ENCODE assay signal across 14 mouse cellular contexts in the genomic region with DNA sequence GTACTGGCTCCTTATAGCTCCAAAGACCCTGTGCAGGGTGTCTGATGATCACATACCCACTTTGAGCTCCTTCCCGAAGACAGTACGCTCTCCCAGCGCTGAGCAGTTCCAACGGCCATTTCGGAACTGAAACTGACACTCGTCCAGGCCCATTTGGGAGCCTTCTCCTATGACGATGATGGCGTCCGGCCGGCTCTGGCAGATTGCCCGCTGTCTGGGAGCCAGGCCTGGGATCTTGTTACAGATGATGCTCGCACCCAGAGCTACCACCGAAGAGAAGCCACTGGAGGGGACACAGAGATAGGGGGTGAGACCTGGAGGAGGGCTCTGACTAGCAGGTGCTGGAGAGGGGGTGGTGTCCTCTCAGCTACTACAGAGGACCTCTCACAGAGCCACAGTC. TPM values are rescaled to one million over a fixed set of nuclear protein-coding genes. Genes with fewer than 3 reads are reported as not detected.
DNase-seq lines count a peak whose midpoint lies in the region; ATAC-seq and TF ChIP-seq lines count a peak whose summit lies in the region.
"Had no signal": no experiment of that assay in that cellular context is flagged by ENCODE, and none has a peak within 500 bp of the region (broad histone marks: within the 10 kb centered on the region; RNA-seq: fewer than 3 reads in every experiment).

No protein-coding gene starts in this region.

- no peak overlapping the region for H3K27ac ChIP-seq in testis, adult 2 months (ENCODE audit: control insufficient read depth, insufficient read depth, low read depth, low read length)
- H3K27ac ChIP-seq in hindbrain, postnatal 0 days: no peak overlapping the region
- H3K27ac ChIP-seq: heart, embryonic 13.5 days; kidney, embryonic 15.5 days had no signal

- peak overlapping the region; percentile 97 for H3K4me2 ChIP-seq in hindbrain, postnatal 0 days (ENCODE audit: low read depth, low read length)
- H3K4me2 ChIP-seq: liver, embryonic 11.5 days had no signal

- H3K4me1 ChIP-seq in testis, adult 2 months (ENCODE audit: control insufficient read depth, insufficient read depth, low read length): peaks cover 22% of the 10 kb centered on the region
- peaks cover 7% of the 10 kb centered on the region; the same call in 1 of the 2 replicates for H3K4me1 ChIP-seq in hindbrain, postnatal 0 days (ENCODE audit: insufficient read depth, low read length)

- peak overlapping the region; percentile 19 for H3K4me3 ChIP-seq in testis, adult 2 months (ENCODE audit: control insufficient read depth, low read depth, low read length)
- H3K4me3 ChIP-seq in hindbrain, postnatal 0 days (ENCODE audit: low read length): no peak overlapping the region
- H3K4me3 ChIP-seq: erythroblast, embryonic 14.5 days; megakaryocyte, embryonic 14.5 days had no signal

- H3K27me3 ChIP-seq in testis, adult 2 months (ENCODE audit: control insufficient read depth, insufficient read depth, low read length): no peaks in the 10 kb centered on the region; the same call in 1 of the 2 replicates
- peaks cover 12% of the 10 kb centered on the region for H3K27me3 ChIP-seq in hindbrain, postnatal 0 days (ENCODE audit: insufficient read depth, low read length)
- H3K27me3 ChIP-seq: Patski had no signal

- H3K9ac ChIP-seq in hindbrain, postnatal 0 days (replicated peaks; ENCODE audit: low read length): no peak overlapping the region
- H3K9ac ChIP-seq: heart, embryonic 13.5 days; kidney, embryonic 15.5 days had no signal

- peak; percentile 91 for DNase-seq in heart, adult 11 months
- DNase-seq in heart, adult 18-20 months: no peak
- DNase-seq in testis, postnatal 14 days (ENCODE audit: low spot score): no peak
- DNase-seq in hindbrain, postnatal 0 days (ENCODE audit: low spot score): peak; percentile 24
- no peak for DNase-seq in B cell, adult 2 months
- no peak for DNase-seq in thymus, postnatal 10 days (ENCODE audit: low spot score in 2 of 2)
- no peak for DNase-seq in adrenal gland, postnatal 4 days (ENCODE audit: low spot score in 2 of 2)

- no peak for TF ChIP-seq POLR2A in testis, adult 2 months (IDR thresholded peaks at IDR 0.05; ENCODE audit: control insufficient read depth, low read depth, low read length)

- no peaks in the 10 kb centered on the region for H3K36me3 ChIP-seq in testis, adult 2 months (ENCODE audit: control insufficient read depth, insufficient read depth, low read length)
- H3K36me3 ChIP-seq in hindbrain, postnatal 0 days (ENCODE audit: insufficient read depth, low read length): no peaks in the 10 kb centered on the region
- H3K36me3 ChIP-seq: heart, embryonic 13.5 days; kidney, embryonic 15.5 days had no signal

- 61% methylated on average over 13 of the region's 13 CpGs for WGBS in hindbrain, postnatal 0 days

- no peak for TF ChIP-seq CTCF in testis, adult 2 months (IDR thresholded peaks at IDR 0.05; ENCODE audit: control insufficient read depth, insufficient read depth, insufficient replicate concordance, low read depth, low read length)
- no peak for TF ChIP-seq CTCF in hindbrain, postnatal 0 days (IDR thresholded peaks at IDR 0.05; ENCODE audit: low read depth)

- ATAC-seq in hindbrain, postnatal 0 days: no peak
- ATAC-seq: Patski had no signal

- no peaks in the 10 kb centered on the region for H3K9me3 ChIP-seq in hindbrain, postnatal 0 days (ENCODE audit: low read length)
- H3K9me3 ChIP-seq: heart, embryonic 13.5 days; kidney, embryonic 15.5 days; megakaryocyte, embryonic 14.5 days had no signal

RNA-seq across cellular contexts. Expression of a gene that starts 2.5 kb away (rescaled TPM):
- total RNA-seq in heart, adult 18-20 months (2021): not detected
- polyA plus RNA-seq in testis, adult 2 months (2012; rRNA removed): 1.00 and 1.1 TPM in 2 replicates
- total RNA-seq in hindbrain, postnatal 0 days (2014; rRNA removed): 10.6 and 11.4 TPM in 2 replicates
- 5.8 and 6.2 TPM in 2 replicates for polyA plus RNA-seq in hindbrain, postnatal 0 days (2015; fragmentation: Nextera tagmentation; extraction: Ambion mirVana)
- total RNA-seq in adrenal gland, postnatal 4 days (2021): under 1 TPM; 0.08 to 0.34 TPM
- polyA plus RNA-seq: erythroblast, embryonic 14.5 days had no signal

Comparison
In these comparisons a context has a peak if more than half of its experiments do, and no peak if none do; other contexts are left out.
1. DNase-seq: peak in heart, adult 11 months (single experiment) and hindbrain, postnatal 0 days (single experiment); none in heart, adult 18-20 months (0 of 2), testis, postnatal 14 days (single experiment), B cell, adult 2 months (0 of 2), thymus, postnatal 10 days (0 of 2) and adrenal gland, postnatal 4 days (0 of 2).